Mouse (Mus musculus) urinary bladder, postnatal 10 days (tissue): Measurements from ENCODE around the gene Gm10153.
"Not testable (repeated sequence)": the region's sequence is repeated elsewhere in the genome, so short reads cannot be mapped to it uniquely, and the experiment has no call there.

Source experiments
- DNase-seq: peaks from one replicate; pipeline ENCODE4 v3.0.0; 2022; ENCODE audit warnings: low spot score

Gene Gm10153

DNA sequence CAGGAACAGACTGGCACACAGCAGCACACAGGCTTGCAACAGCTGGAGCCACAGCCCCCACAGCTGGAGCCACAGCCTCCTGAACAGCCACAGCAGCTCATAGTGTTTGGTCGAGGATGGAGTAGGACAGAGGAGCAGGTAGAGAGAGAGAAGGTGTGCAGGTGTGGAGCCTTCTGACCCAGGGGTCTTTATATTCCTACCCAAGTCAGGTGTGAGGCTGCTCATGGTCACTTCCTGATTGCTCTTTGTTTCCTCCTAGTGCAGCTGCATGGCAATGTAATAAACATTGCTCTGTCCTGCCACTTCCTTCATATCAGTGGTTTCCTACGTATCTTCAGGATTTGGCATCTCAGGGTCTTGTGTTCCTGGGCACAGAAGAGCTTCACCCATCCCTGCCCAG, at the start of gene Gm10153:
Gene Gm10153, minus strand, starts transcription at position 101 of the 400 bp plus-strand sequence.
- no peak for DNase-seq

DNA sequence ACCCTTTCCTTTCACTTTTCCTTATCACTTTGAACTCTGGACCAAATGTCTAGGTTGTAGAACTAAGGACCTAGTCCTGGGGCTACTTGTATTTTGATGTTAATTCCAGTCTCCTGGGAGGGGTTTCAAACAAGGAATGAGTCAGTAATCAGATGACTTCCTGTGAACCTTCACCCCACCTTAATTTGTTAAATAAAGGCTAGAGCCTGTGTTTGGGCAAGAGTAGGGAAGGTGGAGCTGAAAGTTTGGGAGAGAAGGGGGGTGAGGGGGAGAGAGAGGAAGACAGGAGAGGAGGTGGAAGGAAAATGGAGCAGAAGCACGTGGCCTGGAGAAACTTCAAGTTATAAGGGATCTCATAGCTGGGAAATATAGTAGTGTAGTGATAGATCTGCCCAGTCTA, 41.4 kb upstream of the Gm10153 start:
- DNase-seq, result no peak

DNA sequence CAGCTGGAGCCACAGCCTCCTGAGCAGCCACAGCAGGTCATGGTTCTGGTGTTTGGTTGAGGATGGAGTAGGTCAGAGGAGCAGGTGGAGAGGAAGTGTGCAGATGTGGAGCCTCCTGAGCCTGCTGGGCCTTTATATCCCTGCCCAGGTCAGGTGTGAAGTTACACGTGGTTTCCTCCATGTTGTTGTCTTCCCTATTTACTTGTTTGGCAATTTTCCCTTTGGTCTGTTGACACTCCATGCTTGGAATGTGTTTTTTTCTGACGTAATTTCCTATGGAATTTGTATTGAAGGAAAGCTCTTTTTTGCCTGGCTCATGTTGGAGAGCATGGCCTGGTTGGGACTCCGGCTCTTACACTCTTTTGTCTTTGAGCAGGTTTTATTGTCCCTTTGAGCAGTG, 39.7 kb upstream of the Gm10153 start, which contains the start of gene Krtap5-5:
Gene Krtap5-5, minus strand, starts transcription at position 101 of the 400 bp plus-strand sequence.
- DNase-seq, result not testable (repeated sequence)

DNA sequence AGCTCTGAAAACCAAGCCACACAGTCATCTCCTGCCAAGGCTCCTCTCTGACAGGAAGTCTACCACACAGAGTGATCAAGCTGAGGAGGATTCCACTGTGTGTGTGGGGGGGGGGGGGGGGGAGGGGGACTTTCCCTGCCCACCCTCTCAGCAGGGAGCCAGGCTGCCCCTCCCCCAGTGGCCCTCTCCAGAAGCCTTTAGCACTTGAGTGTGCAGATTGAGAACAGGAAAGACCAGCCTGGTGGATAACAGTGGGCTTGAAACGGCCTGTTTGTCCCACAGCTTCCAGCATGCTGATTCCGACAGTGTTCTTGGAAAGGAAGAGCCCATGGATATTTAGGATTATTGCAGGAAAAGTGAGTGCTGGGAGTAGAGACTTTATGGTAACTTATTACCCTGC, 34.3 kb upstream of the Gm10153 start:
- no peak for DNase-seq

DNA sequence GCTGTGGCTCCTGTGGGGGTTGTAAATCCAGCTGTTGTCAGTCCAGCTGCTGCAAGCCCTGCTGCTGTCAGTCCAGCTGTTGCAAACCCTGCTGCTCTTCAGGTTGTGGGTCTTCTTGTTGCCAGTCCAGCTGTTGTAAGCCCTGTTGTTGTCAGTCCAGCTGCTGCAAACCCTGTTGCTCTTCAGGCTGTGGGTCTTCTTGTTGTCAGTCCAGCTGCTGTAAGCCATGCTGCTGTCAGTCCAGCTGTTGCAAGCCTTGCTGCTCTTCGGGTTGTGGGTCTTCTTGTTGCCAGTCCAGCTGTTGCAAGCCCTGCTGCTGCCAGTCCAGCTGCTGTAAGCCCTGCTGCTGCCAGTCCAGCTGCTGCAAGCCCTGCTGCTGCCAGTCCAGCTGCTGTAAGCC, 21.9 kb upstream of the Gm10153 start:
- not testable (repeated sequence) for DNase-seq

DNA sequence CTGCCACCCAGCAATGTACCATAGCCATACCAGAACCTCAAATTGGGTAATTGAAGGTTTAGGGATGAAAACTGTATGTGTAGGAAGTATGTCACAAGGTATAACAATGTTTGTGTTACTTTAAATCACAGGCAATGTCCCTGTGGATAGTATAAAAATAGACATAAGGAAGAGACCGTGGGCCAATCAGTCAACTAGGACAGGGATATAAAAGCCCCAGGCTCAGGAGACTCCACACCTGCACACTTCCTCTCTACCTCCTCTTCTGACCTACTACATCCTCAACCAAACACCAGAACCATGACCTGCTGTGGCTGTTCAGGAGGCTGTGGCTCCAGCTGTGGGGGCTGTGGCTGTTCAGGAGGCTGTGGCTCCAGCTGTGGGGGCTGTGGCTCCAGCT, 21.4 kb upstream of the Gm10153 start, which contains the start of gene Gm7579:
Gene Gm7579, plus strand, starts transcription at position 301 of the 400 bp plus-strand sequence.
- no peak for DNase-seq

DNA sequence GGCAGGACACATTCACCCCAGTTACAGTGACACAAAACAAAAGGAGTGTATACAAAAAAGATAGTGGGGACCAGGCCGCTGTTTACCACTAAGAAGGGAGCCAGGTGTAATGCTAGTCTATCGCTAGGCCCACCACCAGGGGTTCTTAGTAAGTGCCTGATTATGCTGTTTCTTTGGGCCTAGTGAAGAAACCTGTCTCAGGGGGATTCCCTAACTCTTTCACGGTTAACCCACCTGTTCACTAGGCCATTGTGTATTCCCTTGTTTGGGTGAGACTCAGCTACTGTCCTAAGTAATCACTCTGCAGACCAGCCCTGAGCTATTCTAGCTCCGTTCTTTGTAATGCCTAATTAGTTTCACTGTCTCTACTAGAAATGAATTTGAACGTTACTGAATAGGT, 16.7 kb upstream of the Gm10153 start:
- not testable (repeated sequence) for DNase-seq

DNA sequence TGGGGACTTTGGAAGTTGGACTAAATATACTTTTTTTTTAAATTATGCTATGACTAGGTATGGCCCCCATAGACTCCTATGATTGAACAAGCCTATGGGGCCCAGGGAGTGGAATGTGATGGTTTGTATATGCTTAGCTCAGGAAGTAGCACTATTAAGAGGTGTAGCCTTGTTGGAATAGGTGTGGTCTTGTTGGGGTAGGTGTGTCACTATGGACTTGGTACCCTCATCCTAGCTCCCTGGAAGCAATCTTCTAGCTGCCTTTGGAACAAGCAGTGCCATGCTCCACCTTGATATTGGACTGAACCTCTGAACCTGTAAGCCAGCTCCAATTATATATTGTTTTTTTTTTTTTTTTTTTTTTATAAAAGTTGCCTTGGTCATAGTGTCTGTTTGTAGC, 15.3 kb upstream of the Gm10153 start:
- DNase-seq, result no peak

DNA sequence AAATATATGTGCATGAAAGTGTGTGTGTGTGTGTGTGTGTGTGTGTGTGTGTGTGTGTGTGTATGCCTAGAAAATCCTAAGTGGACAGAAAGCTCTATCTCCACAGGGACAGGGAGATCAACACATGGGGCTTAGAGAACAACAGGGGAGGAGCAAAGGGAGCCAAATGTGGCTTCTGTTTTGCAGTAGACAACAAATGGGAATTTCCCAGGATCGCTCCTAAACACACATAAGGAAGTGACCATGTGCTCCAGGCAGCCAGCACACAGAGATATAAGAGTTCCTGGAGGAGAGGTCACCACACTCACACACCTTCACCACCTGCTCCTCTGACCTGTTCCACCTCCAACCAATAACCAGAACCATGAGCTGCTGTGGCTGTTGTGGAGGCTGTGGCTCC, 10.9 kb upstream of the Gm10153 start, which contains the start of gene Krtap5-3:
Gene Krtap5-3, plus strand, starts transcription at position 301 of the 400 bp plus-strand sequence.
- no peak for DNase-seq

DNA sequence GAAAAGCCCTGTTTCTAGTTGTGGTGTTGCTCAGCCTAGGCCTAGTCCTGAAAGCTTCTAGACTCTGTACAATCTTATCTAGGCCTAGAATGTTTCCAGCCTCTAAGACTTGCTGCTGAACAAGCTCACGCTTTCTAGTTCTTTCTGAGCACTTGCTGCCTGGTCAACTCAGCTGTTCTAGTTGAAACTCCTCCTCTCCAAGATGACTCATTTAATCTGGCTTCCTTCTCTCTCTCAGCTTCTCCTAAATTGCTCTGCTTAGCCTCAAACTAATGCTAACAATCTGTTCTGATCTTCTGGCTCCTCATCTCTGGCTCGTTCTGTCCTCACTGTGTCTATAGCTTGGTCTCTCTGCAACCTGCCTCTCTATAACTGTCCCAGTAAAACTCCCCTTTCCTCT, 8.6 kb upstream of the Gm10153 start:
- DNase-seq, result no peak

DNA sequence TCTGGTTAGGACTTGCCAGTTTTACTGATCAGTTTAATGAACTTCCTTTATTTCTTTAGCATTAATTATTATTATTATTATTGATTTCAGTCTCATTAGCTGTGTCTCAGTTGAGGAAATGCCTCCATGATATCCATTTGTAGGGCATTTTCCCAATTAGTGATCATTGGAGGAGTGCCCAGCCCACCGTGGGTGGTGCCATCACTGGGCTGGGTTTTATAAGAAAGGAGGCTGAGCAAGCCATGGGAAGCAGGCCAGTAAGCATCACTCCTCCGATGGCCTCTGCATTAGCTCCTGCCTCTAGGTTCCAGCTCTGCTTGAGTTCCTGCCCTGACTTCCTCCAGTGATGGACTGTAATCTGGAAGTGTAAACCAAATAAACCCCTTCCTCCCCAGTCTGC, 2.0 kb downstream of the Gm10153 start:
- no peak for DNase-seq

DNA sequence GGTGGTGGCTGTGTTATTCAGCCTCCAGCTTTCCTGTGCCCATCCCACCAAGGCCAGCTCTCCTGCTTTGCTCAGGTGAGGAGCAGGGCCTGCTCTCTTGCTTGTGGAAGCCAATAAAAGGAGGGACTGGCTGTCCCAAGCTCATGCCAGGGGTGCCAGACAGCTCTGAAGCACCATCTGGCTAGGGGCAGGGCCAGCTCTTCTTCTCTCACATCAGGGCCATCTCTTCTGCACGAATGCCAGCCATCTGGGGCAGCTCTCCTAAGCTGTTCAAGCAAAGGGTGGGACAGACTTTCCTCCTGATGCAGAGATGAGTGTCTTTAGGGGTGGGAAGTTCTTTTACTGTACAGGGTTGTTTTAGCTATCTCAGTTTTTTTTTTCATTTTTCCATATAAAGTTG, 9.2 kb downstream of the Gm10153 start:
- no peak for DNase-seq

DNA sequence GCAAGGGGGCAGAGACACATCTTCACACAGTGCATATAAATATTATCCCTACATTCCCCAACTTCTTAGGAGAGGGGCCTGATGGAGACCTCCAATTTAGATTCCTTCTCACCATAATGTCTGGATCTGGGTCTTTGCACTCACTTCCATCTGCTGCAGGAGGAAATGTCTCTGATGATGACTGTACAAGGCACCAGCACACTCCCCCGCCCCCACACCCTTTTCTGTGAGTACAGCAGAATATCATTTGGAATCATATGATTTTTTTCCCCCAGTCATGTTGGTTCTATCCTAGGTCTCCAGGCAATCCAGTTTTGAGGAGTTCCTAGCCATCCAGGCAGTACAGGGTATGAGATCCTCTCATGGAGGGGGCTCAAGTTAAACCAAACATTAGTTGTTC, 11.5 kb downstream of the Gm10153 start:
- DNase-seq, result no peak

DNA sequence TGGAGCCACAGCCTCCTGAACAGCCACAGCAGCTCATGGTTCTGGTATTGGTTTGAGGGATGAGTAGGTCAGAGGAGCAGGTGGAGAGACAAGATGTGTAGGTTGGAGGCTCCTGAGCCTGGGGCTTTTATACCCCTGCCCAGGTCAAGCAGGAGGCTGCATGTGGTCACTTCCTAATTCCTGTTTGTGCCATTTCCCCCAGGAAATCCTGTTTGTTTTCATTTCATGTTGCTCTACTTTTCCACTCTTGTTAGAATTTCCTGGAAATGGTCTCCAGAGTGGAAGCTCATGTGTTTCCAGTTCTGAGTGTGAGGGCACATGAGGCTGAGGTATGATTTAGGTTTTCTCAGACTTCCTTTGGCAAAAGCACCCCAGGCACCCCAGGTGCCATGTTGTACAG, 14.3 kb downstream of the Gm10153 start, which contains the start of gene Krtap5-2:
Gene Krtap5-2, minus strand, starts transcription at position 101 of the 400 bp plus-strand sequence.
- not testable (repeated sequence) for DNase-seq

DNA sequence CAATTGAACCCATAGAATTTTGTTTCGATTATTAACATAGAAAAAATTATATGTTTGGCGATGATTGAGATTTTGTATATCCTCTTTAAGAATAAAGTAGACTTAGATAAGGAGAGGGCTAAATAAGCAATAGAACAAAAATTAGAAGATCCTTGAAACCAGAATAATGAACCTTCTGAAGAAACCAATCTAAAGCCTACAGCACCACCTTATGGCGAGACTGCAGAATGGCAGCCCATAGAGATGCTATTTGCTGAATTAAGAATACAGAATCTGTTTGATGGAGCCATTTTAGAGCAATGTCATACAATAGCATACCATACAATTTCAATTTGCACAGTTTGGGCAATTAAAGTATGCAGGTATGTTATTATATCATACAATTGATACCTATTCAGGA, 20.4 kb downstream of the Gm10153 start:
- DNase-seq, result no peak

DNA sequence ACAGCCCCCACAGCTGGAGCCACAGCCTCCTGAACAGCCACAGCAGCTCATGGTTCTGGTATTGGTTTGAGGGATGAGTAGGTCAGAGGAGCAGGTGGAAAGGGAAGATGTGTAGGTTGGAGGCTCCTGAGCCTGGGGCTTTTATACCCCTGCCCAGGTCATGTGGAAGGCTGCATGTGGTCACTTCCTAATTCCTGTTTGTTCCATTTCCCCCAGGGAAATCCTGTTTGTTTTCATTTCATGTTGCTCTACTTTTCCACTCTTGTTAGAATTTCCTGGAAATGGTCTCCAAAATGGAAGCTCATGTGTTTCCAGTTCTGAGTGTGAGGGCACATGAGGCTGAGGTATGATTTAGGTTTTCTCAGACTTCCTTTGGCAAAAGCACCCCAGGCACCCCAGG, 24.6 kb downstream of the Gm10153 start, which contains the start of gene Gm4553:
Gene Gm4553, minus strand, starts transcription at position 101 of the 400 bp plus-strand sequence.
- not testable (repeated sequence) for DNase-seq

DNA sequence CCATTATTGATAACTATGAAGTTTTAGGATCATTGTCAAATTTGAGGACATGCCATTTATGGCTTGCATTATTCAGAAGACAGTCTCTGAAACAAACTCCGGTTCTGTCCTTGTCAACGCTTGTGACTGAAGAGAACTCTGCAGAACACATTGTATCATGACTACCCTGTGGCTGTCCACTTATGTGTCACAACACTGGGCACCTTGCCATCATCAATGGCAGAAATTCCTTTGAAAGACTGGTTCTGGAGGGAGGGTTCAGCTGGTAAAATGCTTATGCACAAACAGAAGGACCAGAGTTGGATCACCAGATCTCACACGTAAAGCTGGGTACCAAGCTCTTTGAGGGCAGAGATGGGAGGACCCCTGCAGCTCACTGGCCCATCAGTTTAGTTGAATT, 30.8 kb downstream of the Gm10153 start:
- DNase-seq, result no peak

DNA sequence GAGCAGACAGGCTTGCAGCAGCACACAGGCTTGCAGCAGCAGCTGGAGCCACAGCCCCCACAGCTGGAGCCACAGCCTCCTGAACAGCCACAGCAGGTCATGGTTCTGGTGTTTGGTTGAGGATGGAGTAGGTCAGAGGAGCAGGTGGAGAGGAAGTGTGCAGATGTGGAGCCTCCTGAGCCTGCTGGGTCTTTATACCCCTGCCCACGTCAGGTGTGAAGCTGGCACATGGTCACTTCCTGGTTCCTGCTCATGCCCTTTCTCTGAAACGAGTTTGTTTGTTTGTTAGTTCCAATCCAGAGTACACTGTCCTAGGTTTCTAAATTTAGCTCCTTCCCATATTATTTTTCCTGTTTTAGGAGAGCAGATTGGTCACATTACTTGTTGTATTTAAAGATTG, 33.2 kb downstream of the Gm10153 start, which contains the start of gene Gm29735:
Gene Gm29735, minus strand, starts transcription at position 101 of the 400 bp plus-strand sequence.
- not testable (repeated sequence) for DNase-seq

DNA sequence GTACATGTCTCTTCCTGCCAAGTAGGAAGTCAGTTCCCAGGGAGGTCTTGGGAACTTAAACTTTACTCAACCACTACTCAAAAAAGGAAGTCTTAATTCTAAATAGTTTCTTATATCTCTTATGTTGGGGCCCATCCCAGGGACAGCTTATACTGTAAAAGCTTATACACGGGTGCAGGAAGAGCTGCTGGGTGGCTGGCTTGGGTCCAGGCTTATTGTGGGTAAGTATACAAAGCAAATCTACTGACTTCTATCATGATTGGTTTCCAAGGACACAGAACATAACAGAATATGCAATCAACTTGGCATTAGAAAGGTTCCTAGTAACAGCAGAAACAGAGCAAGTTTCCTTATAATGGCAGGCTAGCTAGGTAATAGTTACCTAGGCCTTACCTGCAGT, 34.9 kb downstream of the Gm10153 start:
- DNase-seq, result no peak

DNA sequence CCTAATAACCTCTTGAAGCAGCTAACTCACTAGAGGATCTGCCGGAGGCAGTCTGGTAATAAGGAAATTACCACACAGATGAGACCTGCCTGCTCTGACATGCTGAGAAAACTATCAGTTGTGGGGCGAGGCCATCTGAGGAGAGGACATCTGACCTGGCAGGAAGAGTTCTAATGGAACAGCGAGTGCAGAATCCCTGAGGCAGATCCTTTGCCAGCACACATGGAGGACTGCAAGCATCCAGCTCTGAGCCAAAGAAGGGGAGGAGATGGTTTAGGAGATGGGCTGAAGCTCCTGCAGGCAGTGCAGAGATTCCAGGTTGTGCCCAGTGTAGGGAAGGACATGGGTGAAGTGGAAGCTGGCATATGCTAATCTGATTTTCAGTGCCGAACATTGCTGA, 38.0 kb downstream of the Gm10153 start:
- no peak for DNase-seq

DNA sequence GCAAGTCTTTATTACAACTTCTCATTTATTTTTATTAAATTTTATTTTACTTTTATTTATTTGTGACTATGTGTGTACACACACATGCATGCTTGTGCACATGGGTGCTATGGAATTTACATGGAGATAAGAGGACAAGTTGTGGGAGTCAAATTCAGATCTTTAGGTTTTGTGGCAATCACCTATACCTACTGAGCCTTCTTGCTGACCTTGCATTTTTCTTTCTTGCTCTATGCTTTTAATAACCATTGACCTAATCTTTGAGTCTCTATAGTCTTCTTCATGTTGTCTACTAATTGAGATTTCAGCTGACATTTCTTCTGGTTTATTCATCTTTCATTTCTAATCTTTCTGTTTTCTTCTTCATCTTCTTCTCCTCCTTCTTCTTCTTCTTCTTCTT, 41.6 kb downstream of the Gm10153 start:
- no peak for DNase-seq

DNA sequence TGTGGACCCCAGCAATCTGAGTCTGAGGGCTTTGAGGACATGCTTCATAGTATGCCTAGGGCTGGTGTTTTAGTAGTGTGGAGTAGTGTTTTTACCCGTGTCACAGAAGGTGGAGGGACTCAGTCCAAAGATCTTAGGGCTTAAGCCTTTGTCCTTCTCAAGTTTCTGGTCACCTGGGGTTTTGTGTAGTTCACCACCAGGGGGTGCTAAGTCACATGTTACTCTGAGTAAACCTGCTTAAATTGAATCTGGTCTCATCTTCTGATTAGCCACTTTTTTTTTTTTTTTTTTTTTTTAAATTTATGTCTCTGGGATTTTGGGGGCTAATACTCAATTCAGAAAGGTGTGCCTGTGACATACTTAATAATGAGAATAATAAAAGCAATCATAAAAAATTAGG, 44.2 kb downstream of the Gm10153 start:
- DNase-seq, result no peak

DNA sequence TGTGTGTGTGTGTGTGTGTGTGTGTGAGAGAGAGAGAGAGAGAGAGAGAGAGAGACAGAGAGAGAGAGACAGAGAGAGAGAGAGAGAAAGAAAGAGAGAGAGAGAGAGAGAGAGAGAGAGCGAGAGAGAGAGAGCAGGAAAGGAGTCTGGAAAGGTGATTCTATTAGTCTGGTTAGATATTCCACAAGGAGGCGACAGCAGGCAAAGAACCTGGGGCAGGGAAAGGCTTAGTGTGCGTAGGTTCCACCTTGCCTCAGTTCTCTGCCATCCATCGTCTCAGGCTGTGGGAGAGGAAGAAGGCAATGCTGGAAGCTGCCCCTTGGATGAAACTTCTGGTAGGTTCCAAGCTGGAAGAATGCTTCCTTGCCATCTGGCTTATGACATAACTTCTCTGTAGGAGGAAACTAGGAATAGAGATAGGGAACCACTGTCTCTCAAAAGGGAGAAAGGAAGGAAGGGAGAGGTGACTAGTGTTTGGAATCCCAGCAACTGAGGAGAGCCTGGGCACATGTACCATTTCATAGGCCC, 44.7 kb downstream of the Gm10153 start:
- no peak for DNase-seq

DNA sequence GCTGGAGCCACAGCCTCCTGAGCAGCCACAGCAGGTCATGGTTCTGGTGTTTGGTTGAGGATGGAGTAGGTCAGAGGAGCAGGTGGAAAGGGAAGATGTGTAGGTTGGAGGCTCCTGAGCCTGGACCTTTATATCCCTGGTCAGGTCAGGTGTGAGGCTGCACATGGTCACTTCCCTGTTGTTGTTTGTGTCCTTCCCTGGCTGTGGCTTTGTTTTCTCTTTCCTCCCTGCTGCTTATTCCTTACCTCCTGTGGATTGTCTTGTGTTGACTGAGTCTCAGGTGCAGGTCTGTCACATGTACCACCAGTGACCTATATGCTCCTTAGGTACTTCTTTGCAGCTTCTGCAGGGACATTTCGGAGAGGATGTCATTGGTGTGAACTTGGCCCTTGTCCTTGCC, 45.7 kb downstream of the Gm10153 start, which contains the start of gene Gm45337:
Gene Gm45337, minus strand, starts transcription at position 101 of the 400 bp plus-strand sequence.
- DNase-seq, result no peak
